Mouse (Mus musculus) stomach, embryonic 15.5 days (tissue): ENCODE measurements at regions not wholly inside any gene's neighbourhood (a gene's known extent, or its start where the extent isn't known, plus 50 kb on each side); places are given as distances from the start of the nearest gene placed in this dataset.

Source experiments
- ATAC-seq: fragments of 200-750 bp; cut with Nextera tagmentation; 2 replicates; pipeline ENCODE4 v1.8.0; 2017; ENCODE audit warnings: low read depth, moderate number of reproducible peaks, moderate TSS enrichment; ENCODE audit not compliant: insufficient read depth, low FRiP score
- H3K27ac ChIP-seq: fragments of 300-500 bp; sonication (generic); 2 replicates; pipeline ENCODE4 v1.5.1; 2015; ENCODE audit warnings: mild to moderate bottlenecking, inconsistent platforms
- H3K27me3 ChIP-seq: fragments of 300-500 bp; sonication (generic); replicated peaks from 2 replicates; pipeline ENCODE4 v1.6.1; 2015; ENCODE audit warnings: inconsistent platforms
- H3K36me3 ChIP-seq: fragments of 300-500 bp; sonication (generic); 2 replicates; pipeline ENCODE4 v1.6.1; 2015; ENCODE audit warnings: inconsistent platforms
- H3K4me1 ChIP-seq: fragments of 300-500 bp; sonication (generic); 2 replicates; pipeline ENCODE4 v1.6.1; 2015; ENCODE audit warnings: inconsistent platforms
- H3K4me2 ChIP-seq: fragments of 300-500 bp; sonication (generic); 2 replicates; pipeline ENCODE4 v1.6.1; 2015; ENCODE audit warnings: mild to moderate bottlenecking, inconsistent platforms
- H3K4me3 ChIP-seq: fragments of 300-500 bp; sonication (generic); replicated peaks from 2 replicates; pipeline ENCODE4 v1.5.1; 2015; ENCODE audit warnings: inconsistent platforms
- H3K9ac ChIP-seq: fragments of 300-500 bp; sonication (generic); 2 replicates; pipeline ENCODE4 v1.6.1; 2015; ENCODE audit warnings: inconsistent platforms
- H3K9me3 ChIP-seq: fragments of 300-500 bp; sonication (generic); 2 replicates; pipeline ENCODE4 v1.6.1; 2016; ENCODE audit warnings: inconsistent platforms
- WGBS: fragments of 180-500 bp; shearing (Covaris S2); methylation state at CpG from one replicate; pipeline ENCODE4 v1.1.7; 2015; 5-methylcytosine and 5-hydroxymethylcytosine counted together

DNA sequence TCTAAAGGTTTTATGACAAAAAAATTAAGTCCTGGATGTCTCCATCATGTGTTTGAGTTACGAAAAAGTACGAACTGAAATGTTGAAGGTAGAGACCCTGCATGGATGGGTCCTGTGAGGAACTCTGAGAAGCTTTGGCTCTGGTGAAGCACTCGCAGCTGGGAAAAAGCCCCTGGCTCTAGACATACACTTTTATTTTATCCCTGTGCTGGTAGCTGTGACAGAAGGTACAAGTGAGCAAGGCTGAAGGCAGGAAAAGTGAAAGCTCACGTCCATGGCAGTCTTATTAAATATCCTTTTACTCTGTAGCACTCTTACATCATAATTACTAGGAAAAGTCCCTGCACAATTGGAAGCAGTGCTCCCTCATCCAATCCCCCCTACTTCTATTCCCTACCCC, 336.4 kb upstream of the Tmem161b start:
- Histone ChIP-seq H3K9ac (no peak overlapping the region), H3K36me3 (no peaks in the 10 kb centered on the region), H3K4me2 (no peak overlapping the region), H3K9me3 (no peaks in the 10 kb centered on the region), H3K27me3 (no peaks in the 10 kb centered on the region), H3K4me1 (no peaks in the 10 kb centered on the region), H3K4me3 (no peak overlapping the region), H3K27ac (no peak overlapping the region)
- 69% methylated on average over 4 of the region's 4 CpGs for WGBS
- no peak for ATAC-seq

DNA sequence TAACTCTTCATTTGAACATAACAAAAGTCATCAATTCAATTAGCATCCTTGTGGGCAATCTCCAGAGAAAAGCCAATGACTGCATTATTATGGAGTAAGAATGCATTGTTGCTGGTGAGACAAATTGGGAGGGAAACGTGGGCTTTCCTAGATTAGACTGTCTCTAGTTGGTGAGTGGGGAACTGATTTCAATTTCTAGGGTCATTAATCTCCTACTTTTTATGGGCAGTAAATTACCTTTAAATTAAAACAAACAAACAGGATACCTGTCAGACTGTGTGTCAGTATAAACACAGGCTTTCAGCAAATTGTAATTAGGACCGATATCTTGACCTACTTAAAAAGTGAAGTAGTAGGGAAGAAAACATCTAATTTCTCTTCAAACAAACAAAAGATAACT, 307.4 kb upstream of the Tmem161b start:
- H3K9ac ChIP-seq, result no peak overlapping the region
- H3K4me2 ChIP-seq, result no peak overlapping the region
- H3K27ac ChIP-seq, result no peak overlapping the region
- ATAC-seq, result no peak
- no peak overlapping the region for H3K4me3 ChIP-seq
- H3K27me3 ChIP-seq, result no peaks in the 10 kb centered on the region
- H3K4me1 ChIP-seq, result no peaks in the 10 kb centered on the region
- H3K36me3 ChIP-seq, result no peaks in the 10 kb centered on the region
- 31% methylated on average over 2 of the region's 2 CpGs for WGBS
- H3K9me3 ChIP-seq, result no peaks in the 10 kb centered on the region

DNA sequence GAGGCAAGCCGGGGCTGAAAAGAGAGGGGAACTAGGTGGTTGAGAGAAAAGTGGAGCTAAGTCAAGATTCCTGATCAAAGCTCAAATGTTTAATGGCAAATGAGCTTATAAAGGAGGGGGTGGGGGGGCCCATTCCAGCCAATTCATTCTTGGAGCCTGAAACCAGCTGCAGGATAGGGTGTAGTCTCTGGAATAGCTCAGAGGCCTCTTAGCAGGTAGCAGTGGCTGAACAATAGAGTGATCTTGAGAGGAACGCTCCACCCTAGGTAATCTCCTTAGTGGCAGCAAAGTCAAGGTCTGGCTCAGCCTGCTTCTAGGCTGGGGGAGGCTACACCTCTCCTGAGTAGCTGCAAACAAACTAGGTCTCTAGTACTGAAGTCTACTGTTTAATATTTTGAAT, 289.3 kb upstream of the Tmem161b start:
- no peak overlapping the region for H3K4me2 ChIP-seq
- H3K9ac ChIP-seq, result no peak overlapping the region
- 86% methylated on average over 2 of the region's 2 CpGs for WGBS
- no peak overlapping the region for H3K27ac ChIP-seq
- ATAC-seq, result no peak
- no peaks in the 10 kb centered on the region for H3K4me1 ChIP-seq
- no peak overlapping the region for H3K4me3 ChIP-seq
- H3K27me3 ChIP-seq, result no peaks in the 10 kb centered on the region
- no peaks in the 10 kb centered on the region for H3K9me3 ChIP-seq
- no peaks in the 10 kb centered on the region for H3K36me3 ChIP-seq

DNA sequence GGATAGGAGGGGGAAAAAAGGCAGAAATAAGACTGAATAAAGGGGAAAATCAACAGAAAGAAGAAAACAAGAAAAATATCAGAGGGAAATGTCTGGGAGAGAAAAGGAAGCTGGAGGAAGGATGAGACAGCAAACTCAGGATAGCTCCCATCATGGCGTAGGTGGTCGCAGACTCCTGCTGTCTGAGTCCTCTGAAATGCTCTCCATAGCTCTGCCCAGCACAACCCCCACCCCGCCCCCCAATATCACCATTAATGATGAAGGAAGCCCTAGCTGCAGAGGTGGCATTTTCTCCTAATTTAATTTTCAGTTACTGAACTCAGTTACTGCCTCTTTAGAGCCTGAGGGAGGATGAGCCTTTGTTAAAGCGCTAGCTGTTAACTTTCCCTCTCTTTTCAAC, 275.6 kb upstream of the Tmem161b start:
- no peak overlapping the region for H3K27ac ChIP-seq
- 78% methylated on average over 4 of the region's 4 CpGs for WGBS
- no peaks in the 10 kb centered on the region for H3K9me3 ChIP-seq
- no peak overlapping the region for H3K9ac ChIP-seq
- H3K36me3 ChIP-seq, result no peaks in the 10 kb centered on the region
- no peak overlapping the region for H3K4me2 ChIP-seq
- no peaks in the 10 kb centered on the region for H3K27me3 ChIP-seq
- H3K4me1 ChIP-seq, result no peaks in the 10 kb centered on the region
- no peak for ATAC-seq
- H3K4me3 ChIP-seq, result no peak overlapping the region

DNA sequence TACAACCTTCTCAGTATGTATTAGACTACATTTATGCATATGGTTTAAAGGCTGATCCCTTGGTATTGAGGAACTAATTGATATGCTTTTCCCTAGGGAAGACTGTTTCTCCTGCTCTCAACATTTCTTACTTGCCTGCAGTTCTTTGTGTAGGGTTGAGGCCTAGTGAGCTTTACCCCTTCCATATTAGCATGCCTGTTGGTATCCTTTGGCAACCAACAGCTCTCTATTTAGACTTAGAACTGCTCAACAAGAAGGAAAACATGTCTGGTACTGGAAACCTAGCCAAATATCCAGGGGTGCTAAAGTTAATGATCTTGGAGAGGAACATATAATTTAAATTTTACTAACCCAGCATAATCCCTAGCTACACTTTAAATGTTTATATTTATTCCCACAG, 270.9 kb upstream of the Tmem161b start:
- Histone ChIP-seq H3K4me2 (no peak overlapping the region), H3K36me3 (no peaks in the 10 kb centered on the region), H3K4me1 (no peaks in the 10 kb centered on the region), H3K27ac (no peak overlapping the region), H3K4me3 (no peak overlapping the region), H3K9me3 (no peaks in the 10 kb centered on the region), H3K9ac (no peak overlapping the region), H3K27me3 (no peaks in the 10 kb centered on the region)
- ATAC-seq, result no peak

DNA sequence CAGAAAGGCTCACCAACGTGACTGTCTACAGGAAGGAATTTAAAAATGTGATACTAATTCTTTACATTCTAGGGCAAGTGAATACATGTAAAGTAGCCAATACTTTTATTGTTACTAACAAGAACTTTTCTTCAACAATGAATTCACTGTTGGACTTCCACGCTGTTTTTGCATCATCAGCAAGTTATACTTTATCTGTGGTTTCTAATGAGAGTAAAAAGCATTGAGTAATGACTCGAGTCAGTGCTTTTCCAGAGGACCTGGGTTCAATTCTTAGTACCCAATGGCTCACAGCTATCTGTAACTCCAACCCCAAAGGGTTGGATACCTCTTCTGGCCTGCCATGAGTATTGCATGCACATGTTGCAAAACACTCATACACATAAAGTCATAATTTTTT, 270.3 kb upstream of the Tmem161b start:
- WGBS, result 80% methylated on average over 3 of the region's 3 CpGs
- H3K4me1 ChIP-seq, result no peaks in the 10 kb centered on the region
- no peak for ATAC-seq

DNA sequence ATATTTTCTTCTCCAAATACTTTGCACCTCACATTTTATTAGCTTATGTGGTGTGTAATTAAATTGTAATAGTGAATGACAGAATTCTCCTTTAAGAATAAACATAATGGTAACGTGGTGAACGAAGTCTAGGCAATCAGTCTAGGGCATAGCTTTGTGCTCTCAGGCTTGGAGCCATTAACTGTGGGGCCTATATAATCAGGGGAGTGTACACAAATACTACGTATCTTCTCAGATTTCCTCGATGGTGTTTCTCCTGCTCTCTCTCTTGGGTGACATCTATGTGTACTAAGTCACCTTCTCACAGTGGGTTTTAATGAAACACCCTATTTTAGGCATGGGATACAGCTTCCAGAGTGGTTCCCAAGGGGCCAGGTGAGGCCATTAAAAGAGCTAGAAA, 269.7 kb upstream of the Tmem161b start:
- no peaks in the 10 kb centered on the region for H3K36me3 ChIP-seq
- no peak overlapping the region for H3K4me2 ChIP-seq
- H3K4me1 ChIP-seq, result no peaks in the 10 kb centered on the region
- 51% methylated on average over 4 of the region's 4 CpGs for WGBS
- no peak overlapping the region for H3K27ac ChIP-seq
- no peak overlapping the region for H3K9ac ChIP-seq
- no peaks in the 10 kb centered on the region for H3K27me3 ChIP-seq
- H3K9me3 ChIP-seq, result no peaks in the 10 kb centered on the region
- H3K4me3 ChIP-seq, result no peak overlapping the region
- no peak for ATAC-seq

More for the DNA sequence above, 270.3 kb upstream of the Tmem161b start:
- H3K27me3 ChIP-seq, result no peaks in the 10 kb centered on the region
- no peak overlapping the region for H3K4me3 ChIP-seq
- H3K27ac ChIP-seq, result no peak overlapping the region
- H3K36me3 ChIP-seq, result no peaks in the 10 kb centered on the region
- no peak overlapping the region for H3K4me2 ChIP-seq
- H3K9ac ChIP-seq, result no peak overlapping the region
- no peaks in the 10 kb centered on the region for H3K9me3 ChIP-seq

DNA sequence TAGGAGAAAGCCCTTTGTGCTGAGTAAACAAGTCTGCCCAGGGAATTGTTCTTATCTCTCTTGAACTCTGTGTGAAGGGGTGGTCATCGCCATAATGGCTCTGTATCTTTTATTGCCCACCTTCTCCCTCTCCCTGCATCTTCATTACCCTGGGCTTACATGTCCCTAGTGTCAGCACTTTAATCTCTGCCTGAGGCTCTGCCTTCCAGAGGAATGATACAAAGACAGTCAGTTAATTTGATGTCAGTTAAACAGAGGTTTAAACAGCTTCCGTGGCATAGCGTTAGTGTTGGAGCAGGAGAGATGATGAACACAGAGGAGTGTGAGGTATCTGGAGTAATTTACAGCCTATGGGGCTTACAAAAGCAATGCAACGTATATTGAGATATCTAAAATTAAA, 269.2 kb upstream of the Tmem161b start:
- H3K36me3 ChIP-seq, result no peaks in the 10 kb centered on the region
- no peak overlapping the region for H3K4me2 ChIP-seq
- no peak for ATAC-seq
- H3K4me3 ChIP-seq, result no peak overlapping the region
- H3K27me3 ChIP-seq, result no peaks in the 10 kb centered on the region
- no peaks in the 10 kb centered on the region for H3K4me1 ChIP-seq
- no peak overlapping the region for H3K27ac ChIP-seq
- WGBS, result 45% methylated on average over 4 of the region's 4 CpGs
- H3K9ac ChIP-seq, result no peak overlapping the region
- no peaks in the 10 kb centered on the region for H3K9me3 ChIP-seq

DNA sequence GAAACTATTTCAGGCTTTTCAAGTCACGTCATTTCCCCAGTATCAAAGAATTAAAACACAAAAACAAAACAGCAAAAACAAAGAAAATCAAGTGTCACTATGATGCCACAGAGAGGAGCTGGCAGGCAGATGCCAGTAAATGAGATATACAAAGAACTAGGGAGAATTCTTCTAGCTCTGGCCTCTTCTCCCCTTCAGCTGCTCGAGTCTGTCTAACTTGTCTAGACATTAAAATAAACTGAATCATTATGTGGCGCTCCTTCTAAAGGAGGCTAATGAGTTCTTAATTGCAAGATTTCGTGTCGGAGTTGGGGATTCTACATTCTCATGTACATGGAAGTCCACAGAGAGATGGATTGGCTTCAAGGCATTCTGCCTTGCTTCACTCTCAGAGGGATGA, 266.4 kb upstream of the Tmem161b start:
- 65% methylated on average over 5 of the region's 5 CpGs for WGBS
- no peak for ATAC-seq
- no peak overlapping the region for H3K4me3 ChIP-seq
- H3K9ac ChIP-seq, result no peak overlapping the region
- no peak overlapping the region for H3K27ac ChIP-seq
- H3K9me3 ChIP-seq, result no peaks in the 10 kb centered on the region
- H3K4me1 ChIP-seq, result no peaks in the 10 kb centered on the region
- no peak overlapping the region for H3K4me2 ChIP-seq
- no peaks in the 10 kb centered on the region for H3K27me3 ChIP-seq
- H3K36me3 ChIP-seq, result no peaks in the 10 kb centered on the region

DNA sequence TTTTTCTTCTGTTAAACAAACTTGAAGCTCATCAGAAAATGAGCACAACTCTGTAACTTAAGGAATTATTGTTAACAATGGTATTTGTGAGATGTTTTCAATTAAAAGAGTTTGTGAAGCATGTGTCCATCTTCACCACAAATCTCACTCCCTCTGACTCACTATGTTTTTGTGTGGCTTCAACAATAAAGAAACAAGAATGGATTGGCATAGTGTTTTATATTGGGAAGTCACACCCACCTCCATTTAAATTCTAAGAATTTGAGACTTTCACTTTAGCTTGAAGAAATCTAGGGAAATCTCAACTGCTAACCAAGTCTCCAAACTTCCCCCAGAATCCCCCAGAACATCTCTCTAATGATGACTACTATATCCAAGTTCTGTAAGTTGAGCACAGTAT, 243.6 kb upstream of the Tmem161b start:
- Histone ChIP-seq H3K4me2 (no peak overlapping the region), H3K9me3 (no peaks in the 10 kb centered on the region), H3K27me3 (no peaks in the 10 kb centered on the region), H3K27ac (no peak overlapping the region), H3K36me3 (no peaks in the 10 kb centered on the region), H3K9ac (no peak overlapping the region), H3K4me1 (no peaks in the 10 kb centered on the region), H3K4me3 (no peak overlapping the region)
- no peak for ATAC-seq

DNA sequence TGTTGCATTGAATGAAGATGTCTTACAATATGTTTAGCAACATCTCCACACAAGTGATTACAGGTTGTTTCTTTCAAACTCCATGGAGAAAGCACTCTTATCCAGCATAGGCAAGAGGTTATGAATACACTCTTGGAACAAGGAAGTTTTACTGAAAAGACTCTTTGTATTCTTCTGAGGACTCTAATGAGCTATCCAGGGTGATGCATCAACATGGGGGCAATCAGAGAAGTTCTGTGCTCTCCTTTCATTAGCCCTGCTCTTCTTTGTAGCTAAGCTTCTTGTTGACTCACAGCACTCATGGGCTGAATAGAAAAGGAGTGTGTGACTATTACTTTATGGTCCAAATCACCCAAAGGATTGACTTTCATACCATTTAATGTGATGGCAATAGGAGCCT, 242.6 kb upstream of the Tmem161b start:
- ATAC-seq, result no peak
- Histone ChIP-seq H3K27ac (no peak overlapping the region), H3K4me2 (no peak overlapping the region), H3K27me3 (no peaks in the 10 kb centered on the region), H3K9ac (no peak overlapping the region), H3K36me3 (no peaks in the 10 kb centered on the region), H3K4me3 (no peak overlapping the region), H3K9me3 (no peaks in the 10 kb centered on the region), H3K4me1 (no peaks in the 10 kb centered on the region)

DNA sequence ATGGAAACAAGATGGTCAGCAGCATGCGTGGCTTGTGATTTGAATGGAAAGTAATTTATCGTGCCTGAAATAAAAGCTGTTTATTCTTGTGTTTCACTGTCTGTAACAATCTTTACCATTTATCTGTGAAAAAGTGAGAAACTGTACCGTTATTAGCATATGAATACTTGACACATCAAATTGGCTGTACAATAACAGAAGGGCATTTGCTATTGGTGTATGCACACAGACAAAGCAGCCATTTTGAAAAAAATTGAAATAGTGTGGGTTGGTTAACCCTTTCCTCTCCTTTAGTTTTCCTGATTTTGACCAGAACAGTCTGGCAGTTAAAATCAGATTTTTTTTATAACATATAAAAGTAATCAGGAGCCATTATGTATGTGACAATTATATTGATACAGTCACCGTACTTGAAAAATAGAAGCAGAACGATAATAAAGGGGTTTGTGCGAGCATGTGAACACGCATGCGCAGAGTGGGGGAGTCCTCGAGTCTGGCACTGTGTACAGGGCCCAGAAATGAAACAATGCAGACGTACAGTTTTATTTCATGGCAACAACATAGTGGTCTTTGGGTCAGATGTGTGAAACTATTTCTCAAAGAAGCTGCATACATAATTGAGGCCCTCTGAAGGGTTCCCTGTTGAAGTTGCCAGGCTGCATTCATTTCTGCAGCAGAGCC, 237.3 kb upstream of the Tmem161b start:
- Histone ChIP-seq H3K9me3 (no peaks in the 10 kb centered on the region), H3K27ac (no peak overlapping the region), H3K4me2 (no peak overlapping the region), H3K9ac (no peak overlapping the region), H3K36me3 (no peaks in the 10 kb centered on the region), H3K4me1 (no peaks in the 10 kb centered on the region), H3K27me3 (no peaks in the 10 kb centered on the region), H3K4me3 (no peak overlapping the region)
- 75% methylated on average over 10 of the region's 10 CpGs for WGBS
- ATAC-seq, result no peak

DNA sequence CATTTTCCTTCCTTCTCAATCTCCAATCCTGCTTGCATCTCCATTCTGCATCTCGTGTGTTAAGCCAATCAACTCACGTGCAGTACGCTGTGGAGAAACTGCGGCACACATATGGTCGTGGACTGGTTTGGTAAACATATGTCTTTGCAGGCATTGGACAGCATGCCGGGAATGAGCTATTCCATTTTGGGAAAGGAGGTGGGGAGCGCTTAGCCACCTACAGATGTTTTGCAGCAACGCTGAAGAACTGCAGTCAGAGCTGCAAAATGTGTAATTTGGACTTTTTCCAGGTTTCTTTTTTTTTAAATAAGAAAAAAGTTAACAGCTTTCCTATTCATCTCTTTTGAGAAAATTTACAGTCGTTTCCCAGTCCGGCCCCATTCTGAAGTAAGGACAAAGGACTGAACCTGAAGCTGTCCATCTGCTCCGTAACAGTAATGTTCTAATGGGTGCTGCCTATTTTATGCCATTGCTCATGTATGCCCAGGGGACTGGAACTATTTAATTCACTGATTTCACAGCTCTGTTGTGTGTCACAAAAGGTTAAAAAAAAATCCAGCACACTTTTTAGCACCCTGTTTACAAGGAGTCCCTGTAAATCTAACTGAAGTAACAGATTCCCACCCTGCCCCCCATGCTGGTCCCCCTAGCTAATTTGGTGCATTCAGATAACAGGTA, 234.2 kb upstream of the Tmem161b start:
- Histone ChIP-seq H3K9me3 (no peaks in the 10 kb centered on the region), H3K27ac (no peak overlapping the region), H3K4me1 (no peaks in the 10 kb centered on the region), H3K36me3 (no peaks in the 10 kb centered on the region), H3K27me3 (no peaks in the 10 kb centered on the region), H3K4me2 (peak overlapping the region; percentile 39), H3K9ac (no peak overlapping the region), H3K4me3 (no peak overlapping the region)
- ATAC-seq, result no peak; the same call in 1 of the 2 replicates
- WGBS, result 26% methylated on average over 11 of the region's 11 CpGs
